Mouse (Mus musculus) frontal cortex, postnatal 14 days (tissue): ENCODE results near the gene Slc22a5.

Source experiments
- DNase-seq, 2 experiments: peaks; one replicate each; pipeline ENCODE4 v3.0.0; 2022; ENCODE audit warnings: low spot score in 2 of 2

Gene Slc22a5

GRCm38 (mm10) chr11:53839663-53840642 lies 51.5 kb downstream of the Slc22a5 start:
- no peak for DNase-seq

DNA sequence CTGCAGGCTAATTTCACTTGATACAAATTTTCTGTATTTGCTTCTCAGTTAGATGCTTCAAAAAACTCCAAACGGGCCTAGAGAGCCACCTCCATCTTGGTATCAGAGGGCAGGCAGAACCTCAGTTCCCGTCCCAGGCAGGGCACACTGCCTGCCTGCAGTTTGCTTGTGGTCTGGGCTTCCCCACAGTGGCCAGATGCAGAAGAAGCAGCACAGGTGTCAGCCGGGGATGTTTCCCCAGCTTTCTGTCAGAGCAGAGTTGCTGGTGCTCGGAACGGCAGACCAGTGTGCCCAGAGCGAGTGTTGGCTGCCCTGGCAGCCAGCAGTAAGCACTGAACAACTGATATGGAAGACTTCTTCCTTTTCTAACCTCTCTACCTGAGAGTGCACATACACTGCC lies 52.3 kb downstream of the Slc22a5 start:
- no peak for DNase-seq

GRCm38 (mm10) chr11:53837731-53838130 lies 53.7 kb downstream of the Slc22a5 start:
- DNase-seq = no peak

DNA sequence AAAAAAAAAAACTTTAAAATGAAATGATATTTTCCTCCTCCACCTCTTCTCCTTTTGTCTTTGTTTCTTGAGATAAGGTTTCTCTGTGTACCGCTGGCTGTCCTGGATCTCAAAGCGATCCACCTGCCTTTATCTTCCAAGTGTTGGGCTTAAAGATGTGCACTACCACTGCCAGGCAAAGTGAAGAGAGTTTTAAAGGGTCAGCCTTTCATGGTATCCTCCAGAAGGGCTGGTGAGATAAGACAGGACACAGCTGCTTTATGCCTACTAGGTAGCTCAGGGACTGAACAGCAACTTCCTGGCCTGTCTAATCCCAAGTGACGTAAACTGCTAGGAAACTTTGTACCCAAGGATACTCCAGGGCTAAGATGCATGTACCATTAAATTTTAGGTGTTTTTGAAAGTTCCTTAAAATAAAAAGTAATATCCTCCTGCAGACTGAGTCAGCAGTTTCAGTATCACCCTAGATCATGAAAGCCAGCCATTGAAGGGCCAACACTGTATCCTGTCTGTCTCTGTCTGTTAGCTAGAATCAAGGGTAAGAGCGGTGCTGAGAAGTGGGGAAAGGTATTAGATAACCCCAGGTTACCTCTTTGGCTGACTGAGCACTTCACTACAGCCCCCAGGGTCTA lies 56.0 kb downstream of the Slc22a5 start:
- no peak for DNase-seq

GRCm38 (mm10) chr11:53825409-53825808 lies 66.1 kb downstream of the Slc22a5 start:
- no peak for DNase-seq

DNA sequence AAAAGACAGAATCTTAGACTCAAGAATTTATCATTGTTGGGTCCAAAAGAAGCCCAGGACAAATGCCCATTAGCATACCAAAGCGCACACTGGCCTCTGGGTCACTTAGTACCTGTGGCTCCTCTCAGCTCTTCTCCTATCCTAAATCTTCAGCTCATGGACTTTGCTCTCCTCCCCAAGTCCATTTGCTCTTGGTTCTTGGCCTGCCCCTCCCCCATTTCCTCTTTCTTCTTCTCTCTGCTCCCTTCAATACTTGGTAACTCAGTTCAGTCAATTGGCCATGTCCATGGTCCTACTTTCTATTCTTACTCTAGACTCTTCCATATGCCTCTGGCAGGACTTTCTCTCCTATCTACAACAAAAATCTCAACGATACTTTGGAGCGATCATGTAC lies 69.5 kb downstream of the Slc22a5 start:
- no peak for DNase-seq

- DNase-seq = no peak
Measured at GRCm38 (mm10) chr11:53821230-53821944, 70.1 kb downstream of the Slc22a5 start.

- no peak for DNase-seq
Measured at GRCm38 (mm10) chr11:53820516-53821170, 70.8 kb downstream of the Slc22a5 start.

DNA sequence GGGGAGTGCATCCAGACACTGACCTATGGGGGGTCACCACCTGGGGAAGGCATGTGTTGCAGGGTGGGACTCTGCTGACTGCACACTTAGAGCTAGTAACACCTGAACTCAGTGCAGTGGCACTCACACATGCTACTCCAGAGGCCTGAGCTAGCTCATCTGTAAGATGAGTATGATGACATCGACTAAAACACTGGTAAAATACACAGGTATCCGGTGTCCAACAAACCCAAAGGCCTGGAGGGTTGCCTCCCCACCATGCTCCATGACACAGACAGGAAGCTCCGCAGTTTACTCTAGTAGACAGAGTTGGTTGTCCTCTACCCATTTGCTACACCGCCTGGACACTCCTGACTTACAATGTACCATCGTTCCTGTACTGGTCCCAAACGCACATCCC lies 71.9 kb downstream of the Slc22a5 start:
- no peak for DNase-seq

GRCm38 (mm10) chr11:53818794-53819193 lies 72.7 kb downstream of the Slc22a5 start:
- no peak for DNase-seq

DNA sequence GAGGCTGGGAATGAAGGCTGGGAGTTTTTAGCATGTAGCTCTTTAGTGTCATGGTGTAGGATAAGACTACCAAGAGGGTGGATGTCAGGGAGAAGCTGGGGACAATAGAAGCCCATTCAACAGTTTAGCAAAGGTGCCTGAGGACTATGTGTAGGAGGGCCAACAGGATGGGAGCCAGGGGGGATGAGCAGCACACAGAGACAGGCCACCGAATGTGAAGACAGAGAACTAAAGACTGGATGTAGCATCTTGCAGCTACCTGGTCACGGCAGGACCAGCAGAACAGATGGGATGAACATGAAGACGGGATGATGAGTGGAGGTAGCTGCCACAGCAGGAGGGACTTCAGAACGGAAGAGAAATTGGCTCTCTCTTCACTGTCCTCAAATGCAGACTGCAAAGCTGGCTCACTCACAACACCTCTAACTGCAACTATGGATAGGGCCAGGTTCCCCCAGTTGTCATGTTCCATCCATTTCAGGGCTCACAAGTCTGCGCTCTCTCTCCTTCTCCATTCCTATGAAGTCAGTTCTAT lies 74.6 kb downstream of the Slc22a5 start:
- DNase-seq = no peak

GRCm38 (mm10) chr11:53814810-53815209 lies 76.7 kb downstream of the Slc22a5 start:
- no peak for DNase-seq
